Mouse (Mus musculus) G1E (cell line): ENCODE measurements around the gene Cog5.

Source experiments
- CTCF ChIP-seq: IDR thresholded peaks from 2 replicates; pipeline ENCODE4 v1.5.1; 2012; ENCODE audit warnings: low read depth, low read length, inconsistent platforms, mixed read lengths
- POLR2AphosphoS5 ChIP-seq: IDR thresholded peaks from 2 replicates; pipeline ENCODE4 v1.6.1; 2012; ENCODE audit warnings: low read depth, low read length, inconsistent platforms; ENCODE audit not compliant: insufficient replicate concordance

GRCm38 (mm10) chr12:31754465-31754864 lies 99.8 kb downstream of the Cog5 start:
- TF ChIP-seq CTCF (no peak), POLR2AphosphoS5 (no peak)
